Mouse (Mus musculus): ENCODE results near the gene Zfp213. TPM values are rescaled to one million over a fixed set of nuclear protein-coding genes. Genes with fewer than 3 reads are reported as not detected.
A peak's percentile ranks its signal among the peaks of the same experiment; 100 is the strongest.

Gene Zfp213
- polyA plus RNA-seq (2014; fragmentation: Nextera tagmentation; extraction: Ambion mirVana), result 17.5 and 19.9 TPM in 2 replicates

DNA sequence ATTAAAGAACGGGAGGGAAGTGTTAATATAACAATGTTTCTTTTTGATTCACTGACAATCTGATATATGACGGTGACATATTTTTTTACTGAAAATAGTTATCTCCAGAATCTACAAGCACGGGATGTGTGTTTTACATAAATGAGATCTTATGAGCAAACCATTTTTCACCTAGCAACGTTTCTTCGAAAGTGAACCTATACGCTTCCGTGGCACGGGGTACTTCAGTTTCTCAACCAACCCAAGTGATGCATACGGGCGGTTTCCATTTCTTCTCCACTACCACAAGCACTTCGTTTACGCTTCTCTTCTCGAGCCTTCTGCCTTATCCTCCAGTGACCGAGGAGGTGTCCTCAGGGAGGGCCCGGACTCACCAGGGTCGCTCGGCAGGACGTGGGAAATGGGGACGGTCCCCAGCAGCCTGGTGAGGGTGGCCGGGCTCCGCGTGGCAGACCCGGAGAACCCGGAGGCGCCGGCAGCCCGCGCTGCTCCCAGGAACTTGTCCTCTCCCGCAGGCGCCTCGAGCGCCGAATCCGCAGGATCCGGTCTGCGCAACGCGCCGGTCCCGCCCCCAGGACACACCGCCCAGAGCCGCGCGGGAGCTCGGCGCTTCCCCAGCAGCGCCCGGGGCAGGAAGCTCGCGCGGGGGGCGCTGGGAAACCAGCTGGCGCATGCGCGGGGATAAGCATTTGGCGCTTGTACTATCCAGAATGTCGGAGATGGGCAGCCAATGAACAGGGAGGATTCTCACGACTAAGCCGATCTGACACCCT, at the start of gene Zfp213:
Zfp213 (minus strand) TSS at position 644 of the 773 bp plus-strand sequence.
- Histone ChIP-seq H3K9me3 (ENCODE audit: control insufficient read depth, low read length) (no peaks in the 10 kb centered on the region), H3K9ac (ENCODE audit: low read length) (peak within 1 kb of the TSS; percentile 94), H3K4me1 (ENCODE audit: control insufficient read depth, insufficient read depth, low read length) (peaks cover 8% of the 10 kb centered on the region), H3K27ac (ENCODE audit: low read depth, low read length) (peak within 1 kb of the TSS; percentile 84), H3K27me3 (ENCODE audit: control insufficient read depth, insufficient read depth, low read length) (no peaks in the 10 kb centered on the region), H3K36me3 (ENCODE audit: control insufficient read depth, insufficient read depth, low read length) (peaks cover 13% of the 10 kb centered on the region; the same call in 1 of the 2 replicates), H3K4me3 (ENCODE audit: low read depth, low read length) (peak within 1 kb of the TSS; percentile 75), H3K4me2 (peak within 1 kb of the TSS; percentile 77)
- ATAC-seq (ENCODE audit: low FRiP score), result peak; percentile 97
- 1% methylated on average over 59 of the region's 59 CpGs for WGBS
- peak; percentile 99 for DNase-seq (ENCODE audit: low spot score, missing footprints)

DNA sequence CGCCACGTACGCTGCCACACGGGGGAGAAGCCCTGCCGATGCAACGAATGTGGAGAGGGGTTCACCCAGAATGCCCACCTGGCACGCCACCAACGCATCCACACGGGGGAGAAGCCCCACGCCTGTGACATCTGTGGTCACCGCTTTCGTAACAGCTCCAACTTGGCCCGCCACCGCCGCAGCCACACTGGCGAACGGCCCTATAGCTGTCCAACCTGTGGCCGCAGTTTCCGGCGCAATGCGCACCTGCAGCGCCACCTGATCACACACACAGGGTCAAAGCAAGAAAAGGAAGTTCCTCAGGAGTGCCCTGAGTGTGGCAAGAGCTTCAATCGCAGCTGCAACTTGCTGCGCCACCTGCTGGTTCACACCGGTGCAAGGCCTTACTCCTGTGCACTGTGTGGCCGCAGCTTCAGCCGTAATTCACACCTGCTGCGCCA, 46.3 kb upstream of the Zfp213 start:
- H3K27ac ChIP-seq (ENCODE audit: low read depth, low read length), result no peak overlapping the region
- no peaks in the 10 kb centered on the region for H3K4me1 ChIP-seq (ENCODE audit: control insufficient read depth, insufficient read depth, low read length)
- H3K9me3 ChIP-seq (ENCODE audit: control insufficient read depth, low read length), result no peaks in the 10 kb centered on the region
- ATAC-seq (ENCODE audit: low FRiP score) (peak; percentile 70; the same call in 1 of the 2 replicates), DNase-seq (ENCODE audit: low spot score, missing footprints) (no peak)
- WGBS, result 88% methylated on average over 28 of the region's 28 CpGs
- H3K4me3 ChIP-seq (ENCODE audit: low read depth, low read length), result no peak overlapping the region
- H3K36me3 ChIP-seq (ENCODE audit: control insufficient read depth, insufficient read depth, low read length), result no peaks in the 10 kb centered on the region
- H3K4me2 ChIP-seq, result no peak overlapping the region
- H3K9ac ChIP-seq (ENCODE audit: low read length), result no peak overlapping the region
- H3K27me3 ChIP-seq (ENCODE audit: control insufficient read depth, insufficient read depth, low read length), result no peaks in the 10 kb centered on the region

GRCm38 (mm10) chr17:23609612-23610011, 45.6 kb upstream of the Zfp213 start:
- no peaks in the 10 kb centered on the region for H3K36me3 ChIP-seq (ENCODE audit: control insufficient read depth, insufficient read depth, low read length)
- ATAC-seq (ENCODE audit: low FRiP score) (no peak), DNase-seq (ENCODE audit: low spot score, missing footprints) (no peak)
- H3K27me3 ChIP-seq (ENCODE audit: control insufficient read depth, insufficient read depth, low read length), result no peaks in the 10 kb centered on the region
- no peak overlapping the region for H3K4me2 ChIP-seq
- no peak overlapping the region for H3K27ac ChIP-seq (ENCODE audit: low read depth, low read length)
- H3K4me3 ChIP-seq (ENCODE audit: low read depth, low read length), result no peak overlapping the region
- WGBS, result 93% methylated on average over 24 of the region's 24 CpGs
- H3K9me3 ChIP-seq (ENCODE audit: control insufficient read depth, low read length), result no peaks in the 10 kb centered on the region
- no peak overlapping the region for H3K9ac ChIP-seq (ENCODE audit: low read length)
- no peaks in the 10 kb centered on the region for H3K4me1 ChIP-seq (ENCODE audit: control insufficient read depth, insufficient read depth, low read length)

GRCm38 (mm10) chr17:23605220-23605619, 41.2 kb upstream of the Zfp213 start:
- Histone ChIP-seq H3K4me2 (no peak overlapping the region), H3K27ac (ENCODE audit: low read depth, low read length) (no peak overlapping the region), H3K27me3 (ENCODE audit: control insufficient read depth, insufficient read depth, low read length) (no peaks in the 10 kb centered on the region), H3K4me3 (ENCODE audit: low read depth, low read length) (no peak overlapping the region), H3K9ac (ENCODE audit: low read length) (no peak overlapping the region), H3K36me3 (ENCODE audit: control insufficient read depth, insufficient read depth, low read length) (no peaks in the 10 kb centered on the region), H3K4me1 (ENCODE audit: control insufficient read depth, insufficient read depth, low read length) (no peaks in the 10 kb centered on the region), H3K9me3 (ENCODE audit: control insufficient read depth, low read length) (no peaks in the 10 kb centered on the region)
- ATAC-seq (ENCODE audit: low FRiP score) (no peak), DNase-seq (ENCODE audit: low spot score, missing footprints) (no peak)
- WGBS, result 85% methylated on average over 8 of the region's 8 CpGs

- H3K9ac ChIP-seq (ENCODE audit: low read length), result no peak overlapping the region
- DNase-seq (ENCODE audit: low spot score, missing footprints), result no peak
- no peak overlapping the region for H3K4me2 ChIP-seq
- ATAC-seq (ENCODE audit: low FRiP score), result no peak
- 0 out of 2 replicates have a peak, but pooled peaks cover 1% of the 10 kb centered on the region for H3K4me1 ChIP-seq (ENCODE audit: control insufficient read depth, insufficient read depth, low read length)
- no peaks in the 10 kb centered on the region for H3K9me3 ChIP-seq (ENCODE audit: control insufficient read depth, low read length)
- H3K4me3 ChIP-seq (ENCODE audit: low read depth, low read length), result no peak overlapping the region
- no peaks in the 10 kb centered on the region for H3K36me3 ChIP-seq (ENCODE audit: control insufficient read depth, insufficient read depth, low read length)
- H3K27ac ChIP-seq (ENCODE audit: low read depth, low read length), result no peak overlapping the region
- no peaks in the 10 kb centered on the region for H3K27me3 ChIP-seq (ENCODE audit: control insufficient read depth, insufficient read depth, low read length)
- WGBS, result 69% methylated on average over 7 of the region's 7 CpGs
Observed at GRCm38 (mm10) chr17:23604394-23604793, 40.4 kb upstream of the Zfp213 start.

DNA sequence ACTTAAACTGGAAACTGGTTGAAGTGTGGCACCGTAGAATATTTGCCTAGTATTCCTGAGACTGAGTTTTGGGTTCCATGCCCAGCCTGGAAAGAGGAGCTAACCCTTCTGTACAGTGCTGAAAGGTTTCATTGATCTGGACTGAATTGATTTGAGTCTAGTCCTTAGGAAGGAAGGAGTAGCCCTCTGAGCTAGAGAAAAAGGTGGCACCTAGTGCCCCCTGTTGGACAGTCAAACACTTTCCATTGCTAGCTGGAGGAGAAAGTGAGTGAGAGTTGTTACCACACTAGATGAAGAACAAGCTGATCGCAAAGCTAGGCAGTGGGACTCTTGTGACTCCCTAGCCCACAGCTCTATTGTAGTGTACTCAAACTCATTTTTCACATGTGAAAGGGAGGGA, 39.5 kb upstream of the Zfp213 start:
- no peak for ATAC-seq (ENCODE audit: low FRiP score)
- Histone ChIP-seq H3K4me1 (ENCODE audit: control insufficient read depth, insufficient read depth, low read length) (0 out of 2 replicates have a peak, but pooled peaks cover 5% of the 10 kb centered on the region), H3K36me3 (ENCODE audit: control insufficient read depth, insufficient read depth, low read length) (no peaks in the 10 kb centered on the region), H3K9me3 (ENCODE audit: control insufficient read depth, low read length) (no peaks in the 10 kb centered on the region), H3K27me3 (ENCODE audit: control insufficient read depth, insufficient read depth, low read length) (no peaks in the 10 kb centered on the region), H3K9ac (ENCODE audit: low read length) (no peak overlapping the region), H3K4me3 (ENCODE audit: low read depth, low read length) (no peak overlapping the region), H3K27ac (ENCODE audit: low read depth, low read length) (no peak overlapping the region), H3K4me2 (no peak overlapping the region)
- no peak for DNase-seq (ENCODE audit: low spot score, missing footprints)
- WGBS, result 59% methylated on average over 2 of the region's 2 CpGs

DNA sequence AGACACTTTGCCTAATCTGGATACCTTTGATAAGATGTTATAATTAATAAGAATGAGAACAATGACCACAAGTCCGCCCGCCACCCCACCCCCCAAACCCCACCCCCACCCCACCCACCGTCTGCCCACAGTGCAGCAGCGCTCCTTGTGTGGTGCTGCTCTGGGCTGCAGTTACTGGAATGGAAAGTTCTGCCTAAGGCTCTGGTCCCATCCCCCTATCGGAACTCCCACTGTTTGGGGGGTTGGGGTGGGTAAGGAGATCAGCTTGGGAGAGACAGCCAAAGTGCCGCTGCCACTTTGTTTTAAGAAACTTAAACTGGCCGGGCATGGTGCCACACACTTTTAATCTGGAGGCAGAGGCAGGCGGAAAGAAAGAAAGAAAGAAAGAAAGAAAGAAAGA, 39.0 kb upstream of the Zfp213 start:
- Histone ChIP-seq H3K4me3 (ENCODE audit: low read depth, low read length) (no peak overlapping the region), H3K4me1 (ENCODE audit: control insufficient read depth, insufficient read depth, low read length) (0 out of 2 replicates have a peak, but pooled peaks cover 5% of the 10 kb centered on the region), H3K9ac (ENCODE audit: low read length) (no peak overlapping the region), H3K27ac (ENCODE audit: low read depth, low read length) (no peak overlapping the region), H3K9me3 (ENCODE audit: control insufficient read depth, low read length) (no peaks in the 10 kb centered on the region), H3K4me2 (no peak overlapping the region), H3K36me3 (ENCODE audit: control insufficient read depth, insufficient read depth, low read length) (no peaks in the 10 kb centered on the region), H3K27me3 (ENCODE audit: control insufficient read depth, insufficient read depth, low read length) (no peaks in the 10 kb centered on the region)
- ATAC-seq (ENCODE audit: low FRiP score) (no peak), DNase-seq (ENCODE audit: low spot score, missing footprints) (no peak)
- 8% methylated on average over 8 of the region's 8 CpGs for WGBS

DNA sequence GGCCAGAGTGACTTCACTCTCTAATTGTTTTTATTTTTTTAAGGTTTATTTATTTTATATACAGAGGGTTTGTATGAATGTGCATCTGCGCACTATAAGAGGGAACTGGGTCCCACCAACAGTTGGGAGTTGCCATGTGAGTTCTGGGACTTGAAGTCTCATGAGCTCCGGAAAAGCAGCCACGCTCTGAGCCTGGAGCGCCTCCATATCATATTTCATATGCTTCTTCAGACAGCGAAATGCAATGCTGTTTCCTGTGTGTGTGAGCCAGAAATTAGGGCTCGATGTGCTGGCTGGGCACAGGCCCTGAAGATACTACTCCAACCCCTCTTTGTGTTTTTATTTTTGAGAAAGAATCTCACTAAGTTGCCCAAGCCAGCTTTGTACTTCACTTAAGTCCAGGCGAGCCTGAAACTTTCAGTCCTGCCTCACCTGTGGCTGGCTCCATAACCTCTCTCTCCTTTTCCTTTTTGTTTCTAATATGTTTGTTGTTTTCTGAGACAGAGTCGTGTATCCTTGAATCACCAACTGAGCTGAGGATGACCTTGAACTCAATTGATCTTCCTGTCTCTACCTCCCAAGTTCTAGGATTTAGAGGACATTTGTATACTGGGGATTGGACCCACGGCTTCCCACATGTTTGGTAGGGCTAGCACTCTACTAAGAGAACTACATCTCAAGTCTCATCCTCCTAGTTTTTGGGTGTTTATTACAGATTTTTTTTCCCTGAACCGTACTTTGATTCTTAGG, 38.0 kb upstream of the Zfp213 start:
- 44% methylated on average over 10 of the region's 10 CpGs for WGBS
- H3K27ac ChIP-seq (ENCODE audit: low read depth, low read length), result no peak overlapping the region
- no peak overlapping the region for H3K4me3 ChIP-seq (ENCODE audit: low read depth, low read length)
- DNase-seq (ENCODE audit: low spot score, missing footprints) (no peak), ATAC-seq (ENCODE audit: low FRiP score) (no peak)
- no peaks in the 10 kb centered on the region for H3K36me3 ChIP-seq (ENCODE audit: control insufficient read depth, insufficient read depth, low read length)
- H3K4me2 ChIP-seq, result no peak overlapping the region
- H3K9ac ChIP-seq (ENCODE audit: low read length), result no peak overlapping the region
- 0 out of 2 replicates have a peak, but pooled peaks cover 5% of the 10 kb centered on the region for H3K4me1 ChIP-seq (ENCODE audit: control insufficient read depth, insufficient read depth, low read length)
- H3K27me3 ChIP-seq (ENCODE audit: control insufficient read depth, insufficient read depth, low read length), result no peaks in the 10 kb centered on the region
- H3K9me3 ChIP-seq (ENCODE audit: control insufficient read depth, low read length), result no peaks in the 10 kb centered on the region
